Mouse (Mus musculus) liver, embryonic 14.5 days (tissue): ENCODE results near the gene Recql5.

Source experiments
- CTCF ChIP-seq: IDR thresholded peaks from 2 replicates; pipeline ENCODE4 v1.5.1; 2016; ENCODE audit warnings: antibody characterized with exemption, low read depth, control low read depth
- EP300 ChIP-seq: IDR thresholded peaks from 2 replicates; pipeline ENCODE4 v1.6.1; 2016; ENCODE audit warnings: antibody characterized with exemption, low read depth

- TF ChIP-seq EP300, result no peak; the same call in 1 of the 2 replicates
- TF ChIP-seq CTCF, result peak; percentile 98
Measured at GRCm38 (mm10) chr11:115898886-115899285, 34.4 kb downstream of the Recql5 start.
